Mouse (Mus musculus): ENCODE results near the gene Ndufaf8. TPM values are rescaled to one million over a fixed set of nuclear protein-coding genes. Genes with fewer than 3 reads are reported as not detected.

The Ndufaf8 gene
- total and polyA plus RNA-seq, 2 experiments = 13.7 to 55.4 TPM

GRCm38 (mm10) chr11:120072986-120073647, 25.6 kb upstream of the Ndufaf8 start:
- H3K4me3 ChIP-seq (ENCODE audit: insufficient read depth, low read depth, low read length) = no peak overlapping the region
- 97% methylated on average over 9 of the region's 9 CpGs for WGBS
- DNase-seq (ENCODE audit: extremely low read depth, low read depth, low spot score) = no peak
- H3K4me1 ChIP-seq (ENCODE audit: control insufficient read depth, insufficient read depth, low read length) = no peaks in the 10 kb centered on the region
- H3K36me3 ChIP-seq (ENCODE audit: control insufficient read depth, insufficient read depth, low read length) = no peaks in the 10 kb centered on the region; the same call in 1 of the 2 replicates
- H3K9ac ChIP-seq (ENCODE audit: low read depth, low read length) = no peak overlapping the region
- H3K79me2 ChIP-seq (ENCODE audit: control insufficient read depth, insufficient read depth, low read length) = no peaks in the 10 kb centered on the region
- no peak for TF ChIP-seq POLR2A (IDR thresholded peaks at IDR 0.05; ENCODE audit: extremely low read depth, insufficient read depth, low read length)
- no peak for TF ChIP-seq CTCF (IDR thresholded peaks at IDR 0.05; ENCODE audit: low read depth, low read length)
- no peak overlapping the region for H3K27ac ChIP-seq (replicated peaks; ENCODE audit: insufficient read depth, low read depth, low read length)
- no peaks in the 10 kb centered on the region for H3K27me3 ChIP-seq (ENCODE audit: control insufficient read depth, insufficient read depth, low read length)

DNA sequence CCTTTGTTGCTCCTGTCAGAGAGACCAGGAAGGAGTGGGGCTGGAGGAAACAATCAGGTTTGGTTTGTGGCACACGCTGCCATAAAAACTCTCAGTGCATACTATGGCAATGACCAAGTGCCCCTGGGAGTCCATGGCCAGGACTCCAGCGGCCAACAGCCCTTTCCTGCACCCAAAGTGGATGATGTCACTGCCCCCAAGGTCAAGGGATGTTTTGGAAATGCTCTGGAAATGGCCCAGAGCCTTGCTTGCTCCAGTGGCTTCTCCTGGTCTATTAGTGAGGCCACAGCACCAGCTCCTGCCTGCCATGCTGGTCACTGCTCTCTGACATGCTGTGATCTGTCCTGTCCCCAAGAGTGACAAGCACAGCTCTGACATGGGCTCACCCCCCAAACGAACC, 22.5 kb upstream of the Ndufaf8 start:
- Histone ChIP-seq H3K27me3 (ENCODE audit: control insufficient read depth, insufficient read depth, low read length) (no peaks in the 10 kb centered on the region), H3K36me3 (ENCODE audit: control insufficient read depth, insufficient read depth, low read length) (no peaks in the 10 kb centered on the region; the same call in 1 of the 2 replicates), H3K4me3 (ENCODE audit: insufficient read depth, low read depth, low read length) (no peak overlapping the region), H3K79me2 (ENCODE audit: control insufficient read depth, insufficient read depth, low read length) (no peaks in the 10 kb centered on the region), H3K9ac (ENCODE audit: low read depth, low read length) (no peak overlapping the region; the same call in 1 of the 2 replicates), H3K27ac (replicated peaks; ENCODE audit: insufficient read depth, low read depth, low read length) (no peak overlapping the region), H3K4me1 (ENCODE audit: control insufficient read depth, insufficient read depth, low read length) (no peaks in the 10 kb centered on the region)
- WGBS = 72% methylated on average over 3 of the region's 3 CpGs
- DNase-seq (ENCODE audit: extremely low read depth, low read depth, low spot score) = peak; percentile 21
- no peak for TF ChIP-seq POLR2A (IDR thresholded peaks at IDR 0.05; ENCODE audit: extremely low read depth, insufficient read depth, low read length)
- TF ChIP-seq CTCF (IDR thresholded peaks at IDR 0.05; ENCODE audit: low read depth, low read length) = no peak

- Histone ChIP-seq H3K4me3 (ENCODE audit: insufficient read depth, low read depth, low read length) (no peak overlapping the region), H3K4me1 (ENCODE audit: control insufficient read depth, insufficient read depth, low read length) (no peaks in the 10 kb centered on the region), H3K9ac (ENCODE audit: low read depth, low read length) (no peak overlapping the region), H3K36me3 (ENCODE audit: control insufficient read depth, insufficient read depth, low read length) (no peaks in the 10 kb centered on the region; the same call in 1 of the 2 replicates), H3K79me2 (ENCODE audit: control insufficient read depth, insufficient read depth, low read length) (no peaks in the 10 kb centered on the region), H3K27me3 (ENCODE audit: control insufficient read depth, insufficient read depth, low read length) (no peaks in the 10 kb centered on the region), H3K27ac (replicated peaks; ENCODE audit: insufficient read depth, low read depth, low read length) (no peak overlapping the region)
- no peak for DNase-seq (ENCODE audit: extremely low read depth, low read depth, low spot score)
- WGBS = 95% methylated on average over 6 of the region's 6 CpGs
- no peak for TF ChIP-seq POLR2A (IDR thresholded peaks at IDR 0.05; ENCODE audit: extremely low read depth, insufficient read depth, low read length)
- TF ChIP-seq CTCF (IDR thresholded peaks at IDR 0.05; ENCODE audit: low read depth, low read length) = no peak
Observed at GRCm38 (mm10) chr11:120080282-120080681, 18.4 kb upstream of the Ndufaf8 start.

DNA sequence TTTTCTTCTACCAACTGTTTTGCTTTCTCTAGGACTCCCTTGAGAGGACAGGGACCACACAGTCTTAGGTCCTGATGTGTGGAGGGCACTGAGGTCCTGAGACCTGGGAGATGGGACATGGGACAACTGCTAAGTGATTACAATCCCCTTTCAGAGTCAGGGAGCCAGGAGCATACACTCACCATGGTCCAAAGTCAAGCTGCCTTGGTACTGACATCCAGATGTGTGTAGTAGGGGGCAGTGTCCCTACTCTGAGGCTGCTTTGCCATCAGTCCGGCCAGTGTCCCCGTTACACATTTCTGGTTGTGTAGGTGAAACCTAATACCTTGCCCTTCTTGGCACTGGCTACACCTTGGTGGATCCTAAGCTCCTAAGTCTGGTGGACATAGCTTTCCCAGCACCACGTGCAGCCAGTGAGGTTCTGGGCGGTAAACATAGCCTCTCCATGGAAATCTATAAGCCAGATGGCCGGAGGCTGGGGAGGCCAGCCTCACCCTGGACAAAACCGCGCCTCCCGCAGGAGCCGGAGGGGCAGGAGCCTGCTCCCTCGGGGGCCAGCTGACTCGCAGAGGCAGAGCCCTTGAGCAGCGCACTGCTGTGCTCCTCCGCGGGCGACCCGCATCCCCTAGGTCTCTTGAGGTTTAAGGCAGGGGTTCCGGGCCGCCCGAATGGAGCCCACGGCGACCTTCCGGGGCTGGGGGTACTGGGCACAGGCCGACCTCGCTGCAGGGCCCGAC, 12.7 kb upstream of the Ndufaf8 start:
- Histone ChIP-seq H3K27ac (replicated peaks; ENCODE audit: insufficient read depth, low read depth, low read length) (no peak overlapping the region), H3K27me3 (ENCODE audit: control insufficient read depth, insufficient read depth, low read length) (no peaks in the 10 kb centered on the region), H3K9ac (ENCODE audit: low read depth, low read length) (peak overlapping the region; percentile 93), H3K79me2 (ENCODE audit: control insufficient read depth, insufficient read depth, low read length) (no peaks in the 10 kb centered on the region), H3K36me3 (ENCODE audit: control insufficient read depth, insufficient read depth, low read length) (no peaks in the 10 kb centered on the region), H3K4me3 (ENCODE audit: insufficient read depth, low read depth, low read length) (peak overlapping the region; percentile 87), H3K4me1 (ENCODE audit: control insufficient read depth, insufficient read depth, low read length) (peaks cover 6% of the 10 kb centered on the region)
- WGBS = 1% methylated on average over 25 of the region's 25 CpGs
- TF ChIP-seq POLR2A (IDR thresholded peaks at IDR 0.05; ENCODE audit: extremely low read depth, insufficient read depth, low read length) (no peak), CTCF (IDR thresholded peaks at IDR 0.05; ENCODE audit: low read depth, low read length) (no peak)
- DNase-seq (ENCODE audit: extremely low read depth, low read depth, low spot score) = peak; percentile 18

GRCm38 (mm10) chr11:120086702-120087152, 12.0 kb upstream of the Ndufaf8 start, which contains the start of gene Cep131:
Gene Cep131 (minus strand): TSS chr11:120086827.
- under 1% methylated on average over 42 of the region's 42 CpGs for WGBS
- no peaks in the 10 kb centered on the region for H3K27me3 ChIP-seq (ENCODE audit: control insufficient read depth, insufficient read depth, low read length)
- peaks cover 6% of the 10 kb centered on the region for H3K4me1 ChIP-seq (ENCODE audit: control insufficient read depth, insufficient read depth, low read length)
- no peak within 1 kb of the TSS for H3K27ac ChIP-seq (replicated peaks; ENCODE audit: insufficient read depth, low read depth, low read length)
- no peaks in the 10 kb centered on the region for H3K36me3 ChIP-seq (ENCODE audit: control insufficient read depth, insufficient read depth, low read length)
- peak within 1 kb of the TSS; percentile 87 for H3K4me3 ChIP-seq (ENCODE audit: insufficient read depth, low read depth, low read length)
- H3K9ac ChIP-seq (ENCODE audit: low read depth, low read length) = peak within 1 kb of the TSS; percentile 93
- TF ChIP-seq CTCF (IDR thresholded peaks at IDR 0.05; ENCODE audit: low read depth, low read length) (no peak), POLR2A (IDR thresholded peaks at IDR 0.05; ENCODE audit: extremely low read depth, insufficient read depth, low read length) (0 out of 2 replicates have a peak, but pooled peaks have one; percentile 33)
- peak; percentile 86 for DNase-seq (ENCODE audit: extremely low read depth, low read depth, low spot score)
- H3K79me2 ChIP-seq (ENCODE audit: control insufficient read depth, insufficient read depth, low read length) = no peaks in the 10 kb centered on the region
